Mouse (Mus musculus) cerebellum, adult 2 months (tissue): Measurements from ENCODE around the gene BC147527.

Experiments
- CTCF ChIP-seq: fragments of 200-500 bp; IDR thresholded peaks from 2 replicates; pipeline ENCODE4 v1.5.1; 2011; ENCODE audit warnings: low read depth, mild to moderate bottlenecking, control low read depth, low read length, moderate library complexity, borderline replicate concordance; ENCODE audit not compliant: insufficient read depth
- POLR2A ChIP-seq: fragments of 200-500 bp; IDR thresholded peaks from 2 replicates; pipeline ENCODE4 v1.6.1; 2011; ENCODE audit warnings: low read length, control low read depth, borderline replicate concordance; ENCODE audit not compliant: insufficient read depth

DNA sequence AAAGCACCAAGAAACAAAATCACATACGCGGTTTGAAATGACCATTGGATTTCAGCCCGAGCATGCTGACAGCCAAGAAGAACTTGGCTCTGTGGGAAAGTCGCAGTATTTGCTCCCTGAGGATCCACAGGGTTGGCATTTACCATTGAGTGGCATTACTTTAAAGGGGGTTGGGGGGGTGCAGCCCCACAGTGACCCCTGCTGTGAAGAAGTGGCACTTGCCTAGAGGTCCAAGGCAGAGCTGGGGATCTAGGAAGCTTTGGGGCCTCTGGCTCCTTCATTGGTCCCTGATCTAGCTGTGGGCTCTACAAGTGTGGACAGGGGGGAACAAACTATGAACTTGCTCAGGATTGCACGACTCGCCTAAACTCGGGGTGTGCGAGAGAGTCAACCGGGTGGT lies 21.4 kb upstream of the BC147527 start:
- TF ChIP-seq CTCF (no peak), POLR2A (no peak)
